Mouse (Mus musculus): ENCODE measurements at regions not wholly inside any gene's neighbourhood (a gene's known extent, or its start where the extent isn't known, plus 50 kb on each side); places are given as distances from the start of the nearest gene placed in this dataset.
A peak's percentile ranks its signal among the peaks of the same experiment; 100 is the strongest.

DNA sequence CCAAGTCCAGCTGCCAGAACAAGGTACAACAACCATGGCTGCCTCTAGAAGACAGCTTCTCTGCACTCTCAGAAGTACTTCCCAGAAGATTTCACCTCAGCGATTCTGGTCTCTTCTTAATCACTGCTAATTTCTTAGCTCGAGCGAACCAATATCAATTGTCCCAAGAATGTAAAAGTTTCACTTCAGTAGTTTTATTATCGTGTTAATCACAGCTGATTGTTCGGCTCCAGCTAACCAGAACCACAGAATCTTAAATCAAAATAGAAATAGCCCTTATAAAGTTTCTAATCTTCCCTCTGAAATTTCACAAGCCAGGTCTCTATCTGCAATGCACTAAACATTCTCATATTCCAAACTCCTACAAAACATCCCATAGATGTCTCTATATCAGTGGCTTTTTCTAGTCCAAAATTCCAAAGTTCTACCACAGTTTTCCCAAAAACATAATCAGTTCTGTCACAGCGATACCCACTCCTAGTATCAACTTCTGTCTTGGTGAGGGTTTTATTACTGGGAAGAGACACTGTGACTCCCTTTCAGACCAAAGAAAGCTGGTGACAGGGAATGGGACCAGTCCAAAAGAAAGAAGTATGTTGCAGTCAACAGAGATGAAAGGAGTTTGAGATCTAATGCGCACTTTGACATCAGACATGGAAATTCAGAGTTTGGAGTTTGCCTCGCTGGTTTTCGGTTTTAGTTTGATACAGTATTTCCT, 130.2 kb downstream of the Gm10283 start:
- no peak for DNase-seq (ENCODE audit: low read depth, low spot score)

DNA sequence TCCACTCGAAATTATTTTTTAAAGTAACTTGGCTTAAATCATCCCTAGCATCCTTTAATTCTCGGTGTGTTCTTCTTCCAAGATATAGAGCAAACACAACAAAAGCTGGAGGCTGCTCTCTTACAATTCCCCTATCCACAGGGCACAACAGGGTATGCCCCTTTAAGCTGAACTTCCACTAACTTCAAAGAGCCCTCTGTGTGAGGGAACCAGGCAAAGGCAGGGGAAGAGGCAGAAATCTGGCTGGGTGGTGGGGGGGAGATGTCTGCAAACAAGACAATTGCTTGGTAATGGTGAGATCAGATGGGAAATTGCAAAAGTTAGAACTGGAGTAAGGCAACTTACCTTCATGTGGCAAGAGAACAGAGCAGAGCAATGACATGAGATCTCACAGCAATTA, 154.7 kb downstream of the Gm10283 start:
- DNase-seq (ENCODE audit: low read depth, low spot score): no peak

DNA sequence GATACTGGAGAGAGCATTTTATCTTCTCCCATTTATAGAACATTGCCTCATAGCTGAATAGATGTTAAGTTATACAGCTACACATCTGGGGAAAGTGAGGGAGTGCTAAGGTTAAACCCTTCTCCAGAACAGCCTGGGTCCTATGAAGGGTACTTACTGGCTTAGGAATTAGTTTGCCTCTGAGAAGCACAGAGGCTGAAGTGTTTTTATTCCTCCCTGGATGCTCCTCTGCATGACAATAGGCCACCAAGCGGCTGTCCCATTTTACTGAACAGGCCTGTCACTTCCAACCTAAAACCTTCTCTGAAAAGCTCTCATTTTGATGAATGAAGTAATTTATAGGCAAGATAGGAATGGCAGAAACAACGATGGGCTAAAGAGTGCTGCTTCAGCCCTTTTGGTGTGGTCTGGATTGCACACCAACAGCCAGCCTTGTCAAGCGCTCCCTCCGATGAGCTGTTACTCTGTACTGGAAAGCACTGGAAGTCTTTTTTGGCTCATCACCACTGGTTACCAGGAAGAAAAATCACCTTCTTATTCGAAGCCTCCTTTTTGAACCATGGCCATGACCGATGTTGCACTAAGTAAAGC, 157.1 kb downstream of the Gm10283 start:
- no peak for DNase-seq (ENCODE audit: low read depth, low spot score)

DNA sequence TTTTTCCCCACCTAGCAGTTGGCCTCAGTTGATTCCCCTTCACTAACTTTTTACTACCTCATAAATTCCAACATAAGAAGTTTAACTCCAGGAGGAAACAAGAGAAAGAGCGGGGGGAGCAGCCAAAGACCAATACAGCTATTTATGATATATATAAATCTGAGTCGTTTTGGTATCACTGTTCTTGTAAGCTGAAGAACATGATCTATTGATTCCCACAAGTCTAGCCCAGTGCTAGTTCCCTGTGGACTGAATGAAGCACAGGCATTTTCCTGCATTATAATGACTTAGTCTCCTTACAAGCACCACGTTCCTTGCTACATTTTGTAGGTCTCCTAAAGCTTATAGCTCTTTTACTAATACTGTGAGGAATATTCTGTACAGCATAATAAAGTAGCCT, 187.5 kb downstream of the Gm10283 start:
- DNase-seq (ENCODE audit: low read depth, low spot score): no peak

DNA sequence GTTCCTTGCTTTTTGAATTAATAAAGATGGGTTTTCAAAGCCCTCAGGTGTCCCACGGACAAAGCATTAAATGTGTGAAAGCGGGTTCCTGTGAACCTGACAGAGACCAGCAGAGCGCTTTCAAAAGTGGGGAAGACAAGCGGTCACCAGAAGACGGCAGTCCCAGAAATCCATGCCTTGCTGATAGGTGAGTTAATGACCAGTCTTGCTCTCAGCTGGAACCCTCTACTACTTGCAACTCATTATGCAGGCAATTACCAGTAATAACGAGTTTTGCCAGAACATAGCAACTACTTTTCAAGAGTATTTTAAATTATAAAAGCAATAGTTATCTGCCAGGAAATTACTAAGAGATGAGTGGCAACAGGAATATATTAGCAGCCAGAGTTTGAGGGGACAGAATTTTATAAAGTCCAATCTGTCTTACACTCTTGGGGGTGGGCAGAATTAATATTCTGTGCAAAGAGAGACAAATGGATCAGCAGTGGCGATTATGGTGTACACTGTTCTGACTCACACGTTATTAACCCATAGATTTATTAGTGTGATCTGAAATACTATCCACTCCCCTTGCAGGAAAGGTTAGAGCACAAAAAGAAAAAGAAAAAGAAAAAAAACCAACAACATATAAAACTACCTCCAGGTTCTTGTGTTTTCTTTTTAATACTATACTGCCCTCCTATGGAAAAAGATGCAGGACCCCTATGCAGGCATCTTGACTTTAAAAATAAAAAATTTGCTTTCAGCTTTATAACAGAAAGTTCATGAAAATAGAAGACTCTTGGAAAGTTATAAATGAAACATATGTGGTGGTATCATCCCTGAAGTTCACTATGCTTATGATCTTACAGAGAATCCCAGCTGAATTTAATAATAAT, 188.8 kb downstream of the Gm10283 start:
- DNase-seq (ENCODE audit: low read depth, low spot score): no peak

DNA sequence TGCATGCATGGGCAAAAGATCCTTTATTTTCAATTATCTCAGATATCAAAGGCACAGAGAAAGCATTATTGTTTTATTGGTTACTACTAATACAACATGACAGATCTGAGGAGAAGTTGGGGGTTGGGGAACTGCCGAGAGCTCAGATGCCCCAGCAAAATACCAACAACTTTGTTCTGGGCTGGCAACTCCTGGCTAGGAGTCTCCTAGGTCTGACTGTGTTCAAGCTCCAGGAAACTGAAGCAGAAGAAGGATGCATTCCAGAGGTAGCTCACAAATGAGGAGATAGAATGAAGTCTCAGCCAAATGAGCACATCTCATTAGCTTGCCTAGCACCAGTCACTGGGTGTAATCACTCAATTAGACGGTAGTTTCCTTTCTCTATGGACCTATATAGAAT, 192.9 kb downstream of the Gm10283 start:
- DNase-seq (ENCODE audit: low read depth, low spot score): no peak

DNA sequence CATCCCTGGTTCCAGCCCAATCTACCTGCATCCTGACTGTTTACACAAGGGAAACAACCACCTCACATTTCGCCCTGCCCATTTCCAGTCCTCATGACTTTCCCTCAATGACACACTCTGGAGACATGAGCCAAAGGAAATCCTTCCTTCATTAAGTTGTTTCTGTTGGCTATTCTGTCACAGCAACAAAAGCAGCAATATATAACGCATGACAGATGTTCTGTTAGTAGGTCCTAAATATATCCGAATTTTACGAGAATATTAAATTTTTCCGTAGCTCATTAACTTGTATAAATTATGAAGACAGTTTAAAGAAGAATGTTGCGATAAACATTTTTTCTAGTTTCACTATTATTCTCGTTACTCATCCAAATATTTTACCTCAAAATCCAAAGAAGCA, 201.7 kb downstream of the Gm10283 start:
- DNase-seq (ENCODE audit: low read depth, low spot score): no peak

DNA sequence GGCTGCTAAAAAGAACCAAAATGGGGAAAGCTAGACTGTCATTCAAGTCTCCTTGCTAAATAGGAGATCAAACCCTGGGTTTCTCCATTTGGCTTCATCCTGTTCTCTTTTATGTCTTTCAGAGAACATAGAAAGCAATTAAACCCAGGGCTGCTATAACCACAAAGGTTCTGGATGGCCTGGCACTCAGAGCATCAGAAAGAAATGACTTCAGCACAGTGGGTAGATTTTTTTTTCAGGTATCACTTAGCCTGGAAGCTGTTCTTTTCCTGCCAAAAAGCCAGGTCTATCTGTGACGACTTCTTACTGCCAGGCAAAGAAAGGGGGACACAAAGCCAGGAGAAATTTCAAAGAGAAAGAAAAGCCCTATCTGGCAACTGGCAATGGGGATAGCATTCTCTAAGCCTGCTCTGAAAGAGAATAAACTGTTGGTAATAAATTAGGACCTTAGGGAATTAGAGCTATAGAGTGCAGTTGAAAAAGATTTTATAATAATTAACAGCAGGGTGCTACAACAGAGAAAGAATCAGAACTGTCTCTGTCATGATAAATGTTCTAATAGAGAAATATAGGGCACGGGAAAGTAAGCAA, 225.7 kb downstream of the Gm10283 start:
- peak; percentile 10 for DNase-seq (ENCODE audit: low read depth, low spot score)

DNA sequence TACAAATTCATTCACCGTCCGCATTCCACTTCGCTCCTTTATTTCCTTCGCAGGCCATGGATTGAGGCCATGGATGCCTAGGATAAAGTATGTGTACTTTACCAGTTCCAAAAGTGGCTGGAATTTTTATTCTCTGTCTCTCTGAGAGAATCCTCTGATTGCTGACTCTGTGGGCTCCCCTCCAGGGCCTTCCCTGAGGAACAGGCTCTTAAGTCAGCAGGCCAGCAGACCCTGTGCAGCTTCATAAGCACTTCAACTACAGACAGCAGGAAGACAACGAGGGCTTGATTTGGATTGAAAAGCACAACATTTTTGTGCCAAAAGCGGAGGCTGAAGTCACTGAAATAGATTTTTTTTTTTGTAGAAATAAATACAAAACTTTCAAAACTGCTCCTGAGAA, 252.7 kb downstream of the Gm10283 start:
- DNase-seq (ENCODE audit: low read depth, low spot score): no peak

DNA sequence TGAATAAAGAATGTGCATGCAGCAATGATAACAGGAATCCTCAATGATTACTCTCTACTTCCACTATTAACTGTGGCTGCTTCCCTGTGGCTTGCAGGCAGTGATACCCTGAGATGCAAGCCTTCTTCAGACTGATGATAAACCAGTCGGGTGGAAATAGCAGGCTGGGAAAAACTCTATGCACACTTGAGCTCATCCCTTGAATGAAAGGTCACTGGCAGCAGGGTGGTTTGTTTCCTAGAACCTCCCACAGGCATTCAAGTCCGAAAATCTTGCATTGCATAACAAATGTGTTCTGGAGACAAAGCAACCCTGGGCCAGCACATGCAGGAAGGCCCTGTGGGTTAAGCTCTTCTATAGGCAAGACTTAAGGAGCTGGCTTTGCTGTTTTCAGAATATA, 253.3 kb downstream of the Gm10283 start:
- DNase-seq (ENCODE audit: low read depth, low spot score): no peak

DNA sequence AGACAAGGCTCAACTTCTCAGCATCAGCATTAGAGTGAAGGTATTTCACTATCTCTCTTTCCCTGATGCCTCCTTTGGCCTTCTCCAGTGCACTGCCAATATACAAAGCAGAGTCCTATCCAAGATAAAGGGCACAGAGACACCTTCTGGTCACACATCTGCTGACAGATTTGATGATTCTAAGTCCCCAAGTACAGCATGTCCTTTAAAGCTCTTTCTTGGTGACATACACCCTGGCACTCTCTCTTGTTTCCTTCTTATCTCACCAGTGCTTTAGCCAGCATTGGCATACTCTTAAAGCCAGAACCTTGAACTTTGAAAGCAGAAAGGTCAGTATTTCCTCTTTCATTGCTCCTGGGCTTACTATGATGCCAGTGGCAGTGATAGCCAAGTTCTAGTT, 255.4 kb downstream of the Gm10283 start:
- no peak for DNase-seq (ENCODE audit: low read depth, low spot score)

DNA sequence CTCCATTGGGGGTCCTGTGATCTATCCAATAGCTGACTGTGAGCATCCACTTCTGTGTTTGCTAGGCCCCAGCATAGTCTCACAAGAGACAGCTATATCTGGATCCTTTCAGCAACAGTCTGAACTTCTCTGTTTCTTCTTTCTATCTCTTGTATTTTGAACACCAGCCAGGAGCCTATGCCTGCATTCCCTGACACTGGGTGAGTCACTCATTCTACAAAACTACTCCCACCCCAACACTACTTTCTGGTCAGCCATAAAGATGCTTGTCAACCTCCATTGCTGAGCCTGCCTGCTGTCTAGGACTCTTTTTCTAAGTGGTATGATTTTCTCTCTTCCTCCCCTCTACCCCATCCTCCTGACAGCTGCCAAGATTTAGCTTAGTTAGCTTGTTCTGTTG, 261.6 kb downstream of the Gm10283 start:
- no peak for DNase-seq (ENCODE audit: low read depth, low spot score)

DNA sequence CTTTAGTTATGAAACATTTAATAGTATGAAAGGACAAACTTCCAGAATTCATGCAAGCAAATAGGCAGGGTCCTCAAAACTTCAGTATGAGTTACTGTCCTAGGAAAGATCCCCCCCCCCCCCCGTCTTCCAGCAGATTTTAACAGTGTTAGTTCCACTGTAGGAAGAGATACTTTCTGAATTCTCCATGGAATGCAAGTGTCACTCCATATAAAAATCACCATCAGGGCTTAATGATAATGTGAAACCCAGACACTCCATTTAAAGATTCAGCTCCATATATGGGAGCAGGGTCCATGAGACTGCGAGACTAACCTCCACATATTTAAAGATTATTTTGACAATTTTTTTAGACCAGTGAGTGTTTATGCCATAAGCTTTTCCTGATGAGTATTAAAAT, 282.1 kb downstream of the Gm10283 start:
- DNase-seq (ENCODE audit: low read depth, low spot score): no peak

DNA sequence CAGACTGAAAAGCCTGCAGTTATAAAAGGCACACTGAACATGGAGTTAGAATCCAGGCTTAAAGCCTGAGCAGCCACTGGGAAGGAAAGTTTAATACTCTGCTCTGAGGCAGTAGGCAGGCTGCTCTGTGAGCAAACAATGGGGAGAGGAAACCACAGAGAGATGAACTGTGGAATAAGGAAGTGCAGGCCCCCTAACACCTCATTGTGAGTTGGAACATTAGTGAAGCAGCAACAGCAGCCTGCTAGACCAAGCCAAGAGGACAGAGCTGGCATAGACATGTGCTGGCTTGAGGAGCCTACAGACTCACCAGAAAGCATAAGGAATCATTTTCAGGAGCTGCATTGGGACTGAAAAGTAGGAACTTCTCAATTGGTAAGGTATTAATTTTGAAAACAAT, 307.4 kb downstream of the Gm10283 start:
- DNase-seq (ENCODE audit: low read depth, low spot score): no peak

DNA sequence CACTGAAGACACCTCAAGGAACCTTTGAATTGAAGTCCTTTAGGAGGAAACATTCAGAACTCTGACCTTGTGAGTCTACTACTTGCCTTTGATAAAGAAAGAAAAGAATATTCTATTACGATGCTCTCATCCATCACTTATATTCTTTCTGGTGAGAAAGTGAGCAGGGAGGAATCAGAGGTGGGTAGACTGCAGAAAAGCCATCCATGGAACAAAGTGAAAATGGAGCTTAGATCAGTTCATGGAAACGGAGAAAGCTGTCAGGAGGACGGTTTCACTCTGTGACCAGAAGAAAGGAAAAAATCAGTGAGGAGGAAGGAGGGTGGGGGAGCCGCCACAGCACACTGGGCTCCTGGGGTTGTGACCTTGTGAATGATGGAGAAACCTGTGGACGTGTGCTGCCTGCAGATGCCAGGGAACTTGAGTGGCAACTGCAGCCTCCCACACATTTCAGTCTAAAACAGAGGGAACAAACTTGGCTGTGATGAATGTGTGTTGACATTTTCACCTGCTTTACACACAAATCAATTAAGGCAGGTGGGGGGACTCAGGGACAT, 335.2 kb downstream of the Gm10283 start:
- no peak for DNase-seq (ENCODE audit: low read depth, low spot score)

All from telencephalon, adult 2 months (tissue).